Mouse (Mus musculus): ENCODE data around the gene Atpaf1. TPM values are rescaled to one million over a fixed set of nuclear protein-coding genes. Genes with fewer than 3 reads are reported as not detected.

Atpaf1 gene
- polyA plus RNA-seq (2014; fragmentation: Illumina TruSeq; extraction: RNeasy Lipid Tissue Mini Kit (QIAGEN cat#74804); ENCODE audit: low read depth, low replicate concordance) = 59.0 TPM

DNA sequence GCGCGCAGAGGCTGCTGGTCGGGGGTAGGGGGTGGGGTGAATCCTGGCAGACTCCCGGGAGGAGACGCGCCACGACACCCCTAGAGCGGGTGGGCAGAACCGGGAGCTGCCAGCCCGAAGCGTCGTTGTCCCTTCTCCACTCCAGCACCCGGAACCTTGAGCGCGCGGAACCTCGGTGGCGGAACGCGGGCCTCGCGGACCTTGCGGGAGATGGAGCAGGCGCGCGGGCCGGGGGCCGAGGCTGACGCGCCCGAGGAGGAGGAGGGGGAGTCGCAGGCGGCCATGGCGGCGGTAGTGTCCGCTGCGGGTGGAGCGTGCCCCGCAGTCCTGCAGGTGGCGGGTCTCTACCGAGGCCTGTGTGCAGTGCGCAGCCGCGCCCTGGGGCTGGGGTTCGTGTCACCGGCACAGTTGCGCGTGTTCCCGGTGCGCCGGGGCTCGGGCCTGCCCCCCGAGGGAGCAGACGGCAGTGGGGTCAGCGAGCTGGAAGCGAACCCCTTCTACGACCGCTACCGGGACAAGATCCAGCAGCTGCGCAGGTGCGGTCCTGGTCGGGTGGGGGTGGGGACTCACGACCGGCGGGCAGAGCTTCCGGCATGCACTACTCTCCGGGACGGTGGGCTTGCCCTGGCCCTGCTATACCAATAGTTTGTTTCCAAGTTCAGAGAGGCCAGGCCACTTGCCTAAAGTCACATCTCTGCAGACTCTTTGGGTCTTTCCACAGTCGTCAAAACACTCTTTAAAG lies at the start of gene Atpaf1:
Gene Atpaf1, plus strand, starts transcription at position 44 of the 742 bp plus-strand sequence.

DNA sequence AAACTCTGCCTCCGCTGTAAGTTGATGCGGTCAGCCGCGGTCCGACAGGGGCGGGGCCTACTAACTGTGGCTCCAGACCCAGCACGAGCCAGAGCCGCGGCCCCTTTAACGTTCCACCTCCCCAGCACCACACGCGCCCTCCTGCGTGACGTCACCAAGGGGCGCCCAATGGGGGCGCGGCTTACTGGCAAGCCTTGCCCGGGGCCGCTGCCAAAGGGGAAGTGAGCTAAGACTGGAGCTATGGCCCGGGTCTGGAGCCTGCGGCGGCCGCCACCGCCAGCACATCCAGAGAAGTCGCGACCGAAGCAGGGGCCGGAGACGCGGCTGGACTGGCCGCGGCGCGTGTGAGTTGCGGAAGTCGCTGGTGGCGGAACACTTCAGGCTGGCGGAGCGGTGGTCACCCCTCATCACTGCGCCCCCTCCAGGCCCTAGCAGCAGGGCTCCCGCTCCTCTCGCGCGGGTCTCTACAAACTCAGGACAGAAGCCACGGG lies 47.0 kb upstream of the Atpaf1 start, which contains the start of gene Efcab14:
Gene Efcab14, plus strand, starts transcription at position 194 of the 491 bp plus-strand sequence.

DNA sequence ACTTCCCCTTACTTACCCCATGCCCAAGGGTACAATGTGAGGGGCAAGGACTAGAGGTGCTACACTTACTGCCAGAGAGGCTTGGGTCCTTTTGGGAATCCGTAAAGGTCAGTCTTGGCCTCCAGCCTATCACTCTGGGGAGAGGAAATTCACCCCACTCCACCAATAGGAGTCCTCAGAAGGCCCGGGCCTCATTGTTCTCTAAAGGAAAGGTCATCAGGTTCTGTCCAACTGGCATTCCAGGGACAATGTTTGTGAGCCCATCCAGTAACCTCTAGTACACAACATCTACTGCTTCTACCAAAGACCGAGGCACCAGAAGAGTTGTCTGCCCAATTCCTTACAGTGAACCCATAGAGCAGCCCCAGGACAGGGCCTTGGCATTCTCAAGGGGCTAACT lies 3.7 kb upstream of the Atpaf1 start, which contains the start of gene Tex38:
Gene Tex38, minus strand, starts transcription at position 101 of the 400 bp plus-strand sequence.

DNA sequence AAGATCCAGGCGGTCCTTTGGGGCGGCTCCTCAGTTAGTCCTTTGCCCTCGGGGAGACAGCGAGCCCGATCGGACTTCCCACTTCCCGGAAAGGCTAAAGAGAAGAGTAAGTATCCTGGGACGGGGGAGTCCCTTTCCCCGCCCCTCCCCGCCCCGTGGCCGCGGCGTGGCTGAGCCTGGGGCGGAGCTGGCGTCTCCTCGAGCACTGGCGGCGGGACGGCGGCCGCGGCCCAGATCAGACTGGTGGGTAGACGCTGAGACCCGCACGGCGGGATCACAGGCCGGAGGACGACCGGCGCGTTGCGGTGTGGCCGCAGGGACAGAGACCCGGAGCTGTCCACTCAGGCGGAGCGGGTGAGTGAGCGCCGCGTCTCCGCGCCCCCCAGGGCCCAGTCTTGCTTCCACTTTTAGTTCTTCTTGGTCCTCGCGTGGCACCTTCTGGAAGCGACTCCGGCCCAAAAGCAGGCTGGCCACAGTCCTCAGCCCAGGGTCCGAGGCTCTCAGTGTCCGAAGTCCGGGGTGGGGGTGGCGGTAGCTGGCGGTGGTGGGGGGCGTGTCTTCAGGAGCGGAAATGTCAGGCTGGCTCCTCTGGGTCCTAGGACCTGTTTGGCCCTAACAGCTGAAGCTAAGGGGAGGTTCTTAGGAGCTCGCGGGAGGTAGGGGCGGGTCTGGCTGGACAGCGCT lies 43.4 kb downstream of the Atpaf1 start, which contains the start of gene Mob3c:
Gene Mob3c, plus strand, starts transcription at position 205 of the 684 bp plus-strand sequence.

DNA sequence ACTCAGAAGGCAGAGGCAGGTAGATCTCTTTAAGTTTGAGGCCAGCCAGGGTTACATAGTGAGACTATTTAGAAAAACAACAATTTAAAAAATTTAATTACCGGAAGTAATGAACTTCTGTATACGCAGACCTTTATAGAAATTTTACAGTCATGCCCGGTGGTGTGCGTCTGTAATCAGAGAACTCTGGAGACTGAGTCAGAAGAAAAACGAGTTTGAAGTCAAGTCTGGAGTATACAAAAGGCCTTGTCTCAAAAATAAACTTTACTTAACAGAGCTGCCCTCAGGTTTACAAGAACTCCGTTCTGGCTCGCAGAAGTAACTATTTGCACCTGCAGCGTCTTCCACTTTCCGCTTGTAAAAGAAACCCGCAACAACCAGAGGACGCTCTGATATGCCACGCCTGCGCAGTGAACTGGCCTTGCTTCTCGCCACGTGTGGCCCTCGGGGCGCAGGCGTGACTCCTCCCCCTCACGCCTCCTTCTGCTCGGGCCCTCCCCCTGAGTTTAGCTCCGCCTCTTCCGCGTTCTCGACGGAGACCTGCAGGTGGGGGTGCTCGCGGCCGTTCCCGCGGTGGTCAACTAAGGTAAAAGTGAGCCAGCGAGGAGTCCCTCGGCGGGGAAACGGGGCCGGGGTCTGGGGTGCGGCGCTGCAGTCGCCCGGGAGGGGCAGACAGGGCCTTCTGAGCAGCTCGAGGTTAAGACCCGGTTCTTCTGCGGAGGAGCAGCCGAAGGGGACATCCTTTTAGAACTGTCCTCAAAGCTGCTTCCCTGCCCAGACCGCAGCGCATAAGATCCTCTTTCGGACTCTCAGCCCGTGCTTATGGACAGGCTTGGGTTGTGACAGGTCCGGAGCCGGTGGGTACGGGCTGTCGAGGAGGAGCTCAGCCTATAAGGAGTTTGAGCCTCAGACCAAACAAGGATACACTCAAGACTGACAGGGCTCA lies 54.4 kb downstream of the Atpaf1 start, which contains the start of gene Mknk1:
Gene Mknk1, plus strand, starts transcription at position 503 of the 946 bp plus-strand sequence.

Other genes with a start within 250 kb of the Atpaf1 start
- 21.6 TPM for gene Cyp4a31, start 221.2 kb upstream of the Atpaf1 start, polyA plus RNA-seq (2014; fragmentation: Illumina TruSeq; extraction: RNeasy Lipid Tissue Mini Kit (QIAGEN cat#74804); ENCODE audit: low read depth, low replicate concordance)
- gene Cyp4a32, start 183.8 kb upstream of the Atpaf1 start, polyA plus RNA-seq (2014; fragmentation: Illumina TruSeq; extraction: RNeasy Lipid Tissue Mini Kit (QIAGEN cat#74804); ENCODE audit: low read depth, low replicate concordance) = 24.2 TPM
- gene Cyp4b1, start 137.1 kb upstream of the Atpaf1 start, polyA plus RNA-seq (2014; fragmentation: Illumina TruSeq; extraction: RNeasy Lipid Tissue Mini Kit (QIAGEN cat#74804); ENCODE audit: low read depth, low replicate concordance) = 13.7 TPM
- 19.1 TPM for gene Efcab14, start 47.1 kb upstream of the Atpaf1 start, polyA plus RNA-seq (2014; fragmentation: Illumina TruSeq; extraction: RNeasy Lipid Tissue Mini Kit (QIAGEN cat#74804); ENCODE audit: low read depth, low replicate concordance)
- not detected for gene Tex38, start 3.8 kb upstream of the Atpaf1 start, polyA plus RNA-seq (2014; fragmentation: Illumina TruSeq; extraction: RNeasy Lipid Tissue Mini Kit (QIAGEN cat#74804); ENCODE audit: low read depth, low replicate concordance)
- 10.9 TPM for gene Mob3c, start 43.3 kb downstream of the Atpaf1 start, polyA plus RNA-seq (2014; fragmentation: Illumina TruSeq; extraction: RNeasy Lipid Tissue Mini Kit (QIAGEN cat#74804); ENCODE audit: low read depth, low replicate concordance)
- 7.3 TPM for gene Mknk1, start 54.4 kb downstream of the Atpaf1 start, polyA plus RNA-seq (2014; fragmentation: Illumina TruSeq; extraction: RNeasy Lipid Tissue Mini Kit (QIAGEN cat#74804); ENCODE audit: low read depth, low replicate concordance)
- not detected for gene Kncn, start 99.6 kb downstream of the Atpaf1 start, polyA plus RNA-seq (2014; fragmentation: Illumina TruSeq; extraction: RNeasy Lipid Tissue Mini Kit (QIAGEN cat#74804); ENCODE audit: low read depth, low replicate concordance)
- gene 6430628N08Rik, start 105.9 kb downstream of the Atpaf1 start, polyA plus RNA-seq (2014; fragmentation: Illumina TruSeq; extraction: RNeasy Lipid Tissue Mini Kit (QIAGEN cat#74804); ENCODE audit: low read depth, low replicate concordance) = not detected
- not detected for gene Dmbx1, start 155.1 kb downstream of the Atpaf1 start, polyA plus RNA-seq (2014; fragmentation: Illumina TruSeq; extraction: RNeasy Lipid Tissue Mini Kit (QIAGEN cat#74804); ENCODE audit: low read depth, low replicate concordance)
- 25.8 TPM for gene Faah, start 233.1 kb downstream of the Atpaf1 start, polyA plus RNA-seq (2014; fragmentation: Illumina TruSeq; extraction: RNeasy Lipid Tissue Mini Kit (QIAGEN cat#74804); ENCODE audit: low read depth, low replicate concordance)

Data from liver, adult 10 weeks (tissue).